Mouse (Mus musculus): ENCODE data around the gene Baiap2l1. TPM values are rescaled to one million over a fixed set of nuclear protein-coding genes. Genes with fewer than 3 reads are reported as not detected.

Gene Baiap2l1
- total RNA-seq, 2 experiments from 2014 or later: 0.85 to 0.88 TPM

DNA sequence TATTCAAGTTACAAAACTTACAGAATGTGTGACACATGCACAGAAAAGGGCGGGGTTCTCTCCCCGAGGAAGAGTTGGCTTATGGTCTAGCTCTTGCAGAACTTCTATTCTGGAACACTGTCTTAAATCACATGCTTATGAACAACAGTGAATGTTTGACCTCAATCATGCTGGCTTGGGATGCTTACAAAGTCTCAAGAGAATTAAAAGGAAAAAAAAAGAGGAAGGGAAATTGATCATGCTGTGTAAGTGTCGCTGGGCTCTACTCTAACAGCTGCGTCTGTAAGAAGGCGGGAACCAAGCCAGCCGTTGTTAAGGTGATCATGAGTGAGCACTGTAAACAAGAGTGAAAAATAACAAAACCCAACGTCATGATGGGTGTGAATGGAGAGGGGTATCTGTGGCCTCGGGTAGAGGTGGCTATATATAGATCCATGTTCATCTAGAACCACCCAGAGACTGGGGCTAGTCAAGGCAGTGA lies 74.3 kb downstream of the Baiap2l1 start:
- DNase-seq: no peak

DNA sequence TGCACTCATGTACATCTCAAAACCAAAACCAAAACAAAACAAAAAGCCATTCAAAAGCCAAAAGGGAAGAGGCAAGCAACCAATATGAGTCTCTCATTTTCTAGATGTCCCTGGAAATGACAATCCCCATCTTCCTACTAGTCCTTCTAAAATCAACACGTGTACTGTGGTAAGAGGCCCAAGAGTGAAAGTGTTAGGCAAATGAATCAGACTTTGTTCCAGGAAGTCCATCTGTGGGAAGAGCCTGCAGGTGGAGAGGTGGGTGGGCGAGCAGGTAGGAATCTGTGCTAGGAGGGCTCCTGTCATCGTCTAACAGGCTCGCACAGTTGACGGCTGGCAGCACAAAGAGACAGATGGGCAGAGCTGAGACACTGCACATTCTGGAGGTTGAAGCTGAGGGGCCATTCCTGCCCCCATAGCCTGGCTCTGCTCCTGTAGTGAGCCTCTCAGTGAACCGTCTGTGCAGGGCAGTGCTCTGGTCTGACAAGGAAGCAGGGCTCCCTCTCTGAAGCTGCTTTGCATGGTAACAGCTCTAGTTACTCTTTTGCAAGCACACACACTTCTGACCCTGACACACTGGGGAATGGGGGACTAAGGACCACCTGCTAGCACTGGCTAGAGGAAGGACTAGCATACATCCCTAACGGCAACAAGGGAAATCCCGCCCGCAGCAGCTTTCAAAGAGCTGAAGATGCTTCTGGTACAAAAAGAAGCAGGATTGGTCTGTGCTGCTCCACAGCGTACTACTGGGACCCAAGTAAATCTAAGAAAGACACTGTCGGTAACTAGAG lies 75.2 kb downstream of the Baiap2l1 start:
- DNase-seq: no peak

GRCm38 (mm10) chr5:144279926-144280325 lies 78.0 kb downstream of the Baiap2l1 start:
- DNase-seq: no peak

GRCm38 (mm10) chr5:144279081-144279541 lies 78.8 kb downstream of the Baiap2l1 start:
- DNase-seq: no peak

DNA sequence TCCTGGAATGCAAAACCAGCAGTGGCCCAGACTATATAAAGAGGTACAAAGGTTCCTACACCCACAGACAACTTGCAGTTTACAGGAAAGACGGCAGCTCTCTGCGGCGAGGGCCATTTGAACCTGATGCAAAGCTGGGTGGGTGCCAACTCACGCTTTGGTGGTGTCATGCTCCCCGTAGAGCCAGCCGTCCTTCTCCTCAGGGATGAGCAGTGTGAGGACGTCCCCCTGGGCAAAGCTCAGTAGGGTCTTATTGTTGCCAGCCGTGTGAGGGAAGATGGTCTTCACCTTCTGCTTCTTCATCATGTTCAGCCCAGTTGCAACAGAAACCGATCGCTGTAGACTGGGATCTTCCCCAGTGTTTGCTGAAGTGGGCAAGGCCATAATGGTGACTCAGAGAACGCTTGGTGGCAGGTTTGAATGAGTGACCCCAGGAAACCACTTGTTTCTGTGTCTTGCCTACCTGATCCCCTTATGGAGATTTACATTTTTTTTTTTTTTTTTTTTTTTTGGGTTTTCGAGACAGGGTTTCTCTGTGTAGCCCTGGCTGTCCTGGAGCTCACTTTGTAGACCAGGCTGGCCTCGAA lies 79.4 kb downstream of the Baiap2l1 start:
- no peak for DNase-seq

GRCm38 (mm10) chr5:144276898-144277630 lies 80.8 kb downstream of the Baiap2l1 start:
- DNase-seq: no peak

DNA sequence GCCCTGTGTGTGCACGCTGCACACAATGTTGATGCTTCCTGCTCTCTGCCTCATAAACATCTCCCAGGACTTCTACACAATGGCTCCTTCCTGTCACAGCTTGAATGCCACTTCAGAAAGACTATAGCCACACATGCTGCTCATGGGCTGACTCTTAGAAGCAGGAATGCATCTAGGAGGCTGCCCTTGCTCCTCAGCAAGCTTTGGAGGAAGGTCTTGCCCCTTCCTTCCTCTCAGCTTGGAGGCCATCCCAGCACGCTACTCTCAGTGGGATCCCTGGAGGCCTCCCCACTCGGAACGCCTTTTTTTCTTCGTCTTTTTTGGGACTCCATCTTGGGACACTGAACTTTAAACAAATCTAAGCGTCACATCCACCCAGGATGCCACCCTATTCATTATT lies 83.0 kb downstream of the Baiap2l1 start:
- no peak for DNase-seq

GRCm38 (mm10) chr5:144271772-144272171 lies 86.1 kb downstream of the Baiap2l1 start:
- no peak for DNase-seq

- no peak for DNase-seq
Measured at GRCm38 (mm10) chr5:144271118-144271517, 86.8 kb downstream of the Baiap2l1 start.

GRCm38 (mm10) chr5:144270420-144270819 lies 87.5 kb downstream of the Baiap2l1 start:
- DNase-seq: no peak

DNA sequence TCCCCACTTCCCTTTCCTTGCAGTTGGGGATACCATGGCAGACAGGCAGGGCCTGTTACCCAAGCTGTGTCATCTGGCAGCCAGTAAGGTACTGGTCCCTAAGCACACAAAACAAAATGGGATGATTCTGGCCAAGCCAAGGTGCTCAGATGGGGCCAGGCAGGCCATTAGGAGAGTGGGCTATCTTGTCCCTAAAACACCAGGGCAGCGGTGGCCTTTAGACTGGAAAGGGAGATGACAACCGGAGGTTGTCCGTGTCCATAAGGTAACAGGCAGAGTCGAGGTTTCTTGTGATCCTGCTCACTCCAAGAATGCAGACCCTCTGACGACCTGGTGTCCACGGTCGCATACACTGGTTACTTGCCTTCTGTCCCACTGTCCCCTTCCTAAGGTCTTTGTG lies 88.0 kb downstream of the Baiap2l1 start:
- DNase-seq: no peak

- no peak for DNase-seq
Measured at GRCm38 (mm10) chr5:144267535-144268241, 90.2 kb downstream of the Baiap2l1 start.

DNA sequence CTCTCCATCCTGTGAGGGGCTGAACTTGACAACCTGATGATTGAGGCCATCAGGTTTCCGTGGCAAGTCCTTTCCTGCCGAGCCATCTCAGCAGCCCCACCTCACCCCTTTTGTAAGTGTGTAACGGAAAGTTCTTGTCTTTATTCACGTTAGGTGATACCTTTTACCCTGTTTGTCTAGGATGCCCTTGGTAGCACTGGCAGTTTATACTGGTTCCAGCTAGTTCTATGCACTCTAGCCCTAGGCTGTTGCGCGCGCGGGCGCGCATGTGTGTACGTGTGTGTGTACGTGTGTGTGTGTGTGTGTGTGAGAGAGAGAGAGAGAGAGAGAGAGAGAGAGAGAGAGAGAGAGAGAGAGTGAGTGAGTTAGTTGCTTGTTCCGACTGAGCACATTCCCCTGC lies 94.4 kb downstream of the Baiap2l1 start:
- no peak for DNase-seq

- DNase-seq: no peak
Measured at GRCm38 (mm10) chr5:144263082-144263481, 94.8 kb downstream of the Baiap2l1 start.

DNA sequence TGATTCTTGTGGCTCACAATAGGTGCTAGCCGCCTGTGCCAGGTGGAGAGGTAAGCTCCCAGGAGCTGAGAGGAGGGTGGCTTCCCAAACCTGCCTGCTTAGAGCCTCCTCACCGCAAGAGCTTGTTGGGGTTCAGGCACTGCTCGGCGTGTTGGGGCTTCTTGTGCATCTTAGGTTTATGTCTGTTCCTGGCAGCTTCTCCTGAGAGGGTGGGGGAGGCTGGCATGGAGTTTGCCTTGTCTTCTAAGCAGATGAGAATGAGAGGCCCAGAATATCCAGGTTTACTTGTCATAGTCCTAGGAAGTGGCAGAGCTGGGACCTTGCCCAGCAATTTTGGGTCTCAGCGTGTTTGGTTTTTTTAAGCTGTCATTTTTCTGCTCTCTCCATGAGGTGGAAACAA lies 96.1 kb downstream of the Baiap2l1 start:
- DNase-seq: no peak

DNA sequence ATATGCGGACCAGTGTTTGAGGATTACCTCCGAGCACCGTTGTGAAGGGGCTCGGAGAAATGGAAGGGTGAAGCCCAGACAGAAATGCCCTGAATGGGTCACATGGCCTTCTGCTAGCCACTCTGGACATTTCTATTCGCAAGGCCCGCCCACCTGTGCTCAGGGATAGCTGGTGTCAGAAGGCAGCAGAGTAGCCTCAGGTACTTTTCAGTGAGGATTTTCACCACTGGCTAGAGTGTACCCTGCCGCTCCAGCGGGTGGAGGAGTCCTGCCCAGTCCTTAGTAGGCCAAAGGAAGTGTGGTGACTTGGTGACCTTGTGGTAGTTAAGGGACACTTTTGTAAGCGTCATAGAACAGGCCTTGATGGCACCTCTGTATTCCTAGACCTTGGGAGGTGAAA lies 96.6 kb downstream of the Baiap2l1 start:
- no peak for DNase-seq

GRCm38 (mm10) chr5:144260464-144260863 lies 97.4 kb downstream of the Baiap2l1 start:
- DNase-seq: no peak

GRCm38 (mm10) chr5:144259228-144259627 lies 98.7 kb downstream of the Baiap2l1 start:
- DNase-seq: no peak

- DNase-seq: no peak
Measured at GRCm38 (mm10) chr5:144258687-144259086, 99.2 kb downstream of the Baiap2l1 start.

DNA sequence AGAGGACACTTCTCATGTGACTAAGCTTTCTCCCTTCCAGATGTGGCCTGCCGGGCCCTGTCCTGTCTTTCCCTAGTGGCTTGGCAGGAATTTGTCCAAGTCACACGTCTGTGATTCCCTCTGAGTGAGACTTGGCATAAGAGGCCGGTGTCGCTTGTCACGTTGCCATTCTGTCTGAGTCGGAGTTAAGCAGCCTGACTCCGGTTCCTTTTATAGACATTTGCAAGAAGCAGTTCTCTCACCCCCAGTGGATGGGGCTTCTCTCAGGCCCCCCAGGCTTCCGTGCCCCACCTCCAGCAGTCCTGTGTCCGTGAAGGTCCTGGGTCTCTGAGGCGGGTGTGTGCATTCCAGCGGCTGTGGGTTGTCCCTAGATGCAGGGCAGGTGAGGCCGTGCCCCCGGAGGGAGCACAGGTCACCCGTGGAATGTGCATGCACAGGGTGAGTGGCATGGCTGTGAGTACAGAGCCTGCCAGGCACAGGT lies 99.7 kb downstream of the Baiap2l1 start:
- no peak for DNase-seq

- DNase-seq: no peak
Measured at GRCm38 (mm10) chr5:144257451-144258110, 100.3 kb downstream of the Baiap2l1 start.

DNA sequence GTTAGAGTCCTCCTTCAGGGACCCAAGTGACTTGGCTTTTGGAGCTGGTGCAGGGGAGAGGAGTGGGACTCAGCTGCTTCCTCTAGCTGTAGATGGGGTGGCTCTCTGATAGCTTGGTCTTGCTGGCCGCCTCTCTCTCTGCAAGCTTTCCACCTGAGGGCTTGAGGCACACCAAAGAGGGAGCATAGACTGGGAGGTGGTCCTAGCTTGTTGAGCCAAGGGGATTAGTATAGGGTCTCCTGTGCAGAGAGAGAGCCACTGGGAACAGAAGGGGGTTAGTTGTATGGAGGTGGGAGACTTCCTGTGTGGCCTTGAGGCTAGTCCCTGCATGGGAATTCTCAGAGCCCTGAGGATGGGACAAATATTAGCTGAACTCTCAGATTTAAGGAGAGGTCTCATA lies 101.0 kb downstream of the Baiap2l1 start:
- no peak for DNase-seq
